Mouse (Mus musculus) liver, postnatal 0 days (tissue): ENCODE measurements around the gene Tmed8. TPM values are rescaled to one million over a fixed set of nuclear protein-coding genes. Genes with fewer than 3 reads are reported as not detected.

ENCODE experiments used
- ATAC-seq: fragments of 200-750 bp; cut with Nextera tagmentation; 2 replicates; pipeline ENCODE4 v1.8.0; 2017; ENCODE audit warnings: mild to moderate bottlenecking, moderate library complexity
- DNase-seq: peaks from one replicate; pipeline ENCODE4 v3.0.0-alpha.2; 2016
- H3K27ac ChIP-seq: fragments of 300-500 bp; sonication (generic); 2 replicates; pipeline ENCODE4 v1.5.1; 2014; ENCODE audit warnings: antibody characterized with exemption, moderate library complexity, mild to moderate bottlenecking, low read depth
- H3K27me3 ChIP-seq: fragments of 300-500 bp; sonication (generic); 2 replicates; pipeline ENCODE4 v1.6.1; 2014; ENCODE audit warnings: low read length, control low read depth, mixed read lengths; ENCODE audit not compliant: insufficient read depth
- H3K36me3 ChIP-seq: fragments of 300-500 bp; sonication (generic); replicated peaks from 2 replicates; pipeline ENCODE4 v1.6.1; 2014; ENCODE audit warnings: mild to moderate bottlenecking, control low read depth, low read length, moderate library complexity, mixed read lengths; ENCODE audit not compliant: insufficient read depth
- H3K4me1 ChIP-seq: fragments of 300-500 bp; sonication (generic); 2 replicates; pipeline ENCODE4 v1.6.1; 2014; ENCODE audit warnings: antibody characterized with exemption, mild to moderate bottlenecking, control low read depth; ENCODE audit not compliant: insufficient read depth
- H3K4me2 ChIP-seq: fragments of 300-500 bp; sonication (generic); 2 replicates; pipeline ENCODE4 v1.6.1; 2014; ENCODE audit warnings: low read depth, mild to moderate bottlenecking, low read length, moderate library complexity, mixed read lengths
- H3K4me3 ChIP-seq: fragments of 300-500 bp; sonication (generic); 2 replicates; pipeline ENCODE4 v1.5.1; 2014; ENCODE audit warnings: low read depth, low read length
- H3K9ac ChIP-seq: fragments of 300-500 bp; sonication (generic); replicated peaks from 2 replicates; pipeline ENCODE4 v1.6.1; 2014; ENCODE audit warnings: mild to moderate bottlenecking, moderate library complexity
- H3K9me3 ChIP-seq: fragments of 300-500 bp; sonication (generic); 2 replicates; pipeline ENCODE4 v1.6.1; 2016; ENCODE audit warnings: mild to moderate bottlenecking, control low read depth, low read length, mixed read lengths
- CTCF ChIP-seq: sonication (generic); IDR thresholded peaks from 2 replicates; pipeline ENCODE4 v1.5.1; 2016; ENCODE audit warnings: antibody characterized with exemption, low read depth
- EP300 ChIP-seq: IDR thresholded peaks from 2 replicates; pipeline ENCODE4 v1.6.1; 2016; ENCODE audit warnings: antibody characterized with exemption, low read depth, mild to moderate bottlenecking
- WGBS: fragments of 180-500 bp; shearing (Covaris S2); extraction: QIAGEN DNeasy Blood & Tissue Kit; methylation state at CpG from one replicate; pipeline ENCODE4 v1.1.7; 2014; ENCODE audit not compliant: insufficient replicate concordance; 5-methylcytosine and 5-hydroxymethylcytosine counted together
- polyA plus RNA-seq: library from polyadenylated mRNA; unstranded; fragments of >200 nt; fragmentation: Nextera tagmentation; extraction: Ambion mirVana; gene quantifications from 2 replicates; pipeline ENCODE4 v1.2.1, GENCODE M21; 2015

The Tmed8 gene
- 0.36 and 0.42 TPM in 2 replicates for polyA plus RNA-seq

GRCm38 (mm10) chr12:87199973-87200586 lies at the start of gene Tmed8:
TSS of gene Tmed8 (minus strand) at chr12:87200454.
- DNase-seq: peak; percentile 76
- under 1% methylated on average over 64 of the region's 70 CpGs for WGBS
- 0 out of 2 replicates have a peak, but pooled peaks cover 4% of the 10 kb centered on the region for H3K27me3 ChIP-seq

GRCm38 (mm10) chr12:87238632-87239031 lies 38.4 kb upstream of the Tmed8 start, which contains the start of gene Noxred1:
TSS of gene Noxred1 (minus strand) at chr12:87238732.
- WGBS: 75% methylated on average over 1 of the region's 1 CpGs

More at GRCm38 (mm10) chr12:87199973-87200586, at the start of gene Tmed8:
- Histone ChIP-seq H3K4me2 (peak within 1 kb of the TSS; percentile 97), H3K36me3 (no peaks in the 10 kb centered on the region), H3K9ac (peak within 1 kb of the TSS; percentile 83), H3K27ac (0 out of 2 replicates have a peak within 1 kb of the TSS, but pooled peaks have one; percentile 34), H3K4me1 (peaks cover 3% of the 10 kb centered on the region; the same call in 1 of the 2 replicates), H3K4me3 (peak within 1 kb of the TSS; percentile 87), H3K9me3 (no peaks in the 10 kb centered on the region)
- ATAC-seq: peak; percentile 93
- no peak for TF ChIP-seq CTCF
- no peak for TF ChIP-seq EP300

DNA sequence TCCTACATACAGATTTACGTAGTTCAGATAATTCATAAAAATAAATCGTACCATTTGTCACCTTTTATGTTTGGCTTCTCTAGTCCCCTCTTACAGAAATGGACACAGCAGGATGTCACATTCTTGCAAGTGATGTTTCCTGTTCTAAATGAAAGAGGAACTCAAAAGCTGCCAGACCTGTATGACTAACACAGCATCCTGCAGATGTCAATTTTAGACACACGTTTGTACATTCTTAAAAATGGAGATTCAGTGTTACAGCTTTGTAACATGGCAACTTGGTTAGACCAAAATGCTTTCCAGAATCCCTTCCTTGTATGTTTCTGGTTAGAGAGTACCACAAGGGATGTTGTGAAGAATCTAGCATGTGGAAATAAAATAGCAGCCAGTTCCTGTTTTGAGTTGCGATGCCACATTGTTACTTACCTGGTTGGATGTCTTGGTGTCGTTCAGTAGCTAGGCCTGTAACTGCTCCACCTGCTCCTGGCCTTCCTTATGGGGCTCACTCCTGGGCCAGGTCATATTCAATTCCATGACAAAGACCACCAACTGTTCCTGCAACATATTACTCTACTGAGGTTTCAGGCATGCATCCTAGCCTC lies 36.7 kb upstream of the Tmed8 start:
- ATAC-seq (no peak), DNase-seq (no peak)
- H3K9ac ChIP-seq: no peak overlapping the region
- H3K27ac ChIP-seq: peak overlapping the region; percentile 57
- no peaks in the 10 kb centered on the region for H3K9me3 ChIP-seq
- H3K4me1 ChIP-seq: no peaks in the 10 kb centered on the region
- no peak overlapping the region for H3K4me3 ChIP-seq
- no peaks in the 10 kb centered on the region for H3K27me3 ChIP-seq
- TF ChIP-seq EP300 (no peak), CTCF (no peak)
- H3K4me2 ChIP-seq: no peak overlapping the region
- 41% methylated on average over 5 of the region's 5 CpGs for WGBS
- peaks cover 17% of the 10 kb centered on the region for H3K36me3 ChIP-seq

More at GRCm38 (mm10) chr12:87238632-87239031, 38.4 kb upstream of the Tmed8 start, which contains the start of gene Noxred1:
- H3K27ac ChIP-seq: peak within 1 kb of the TSS; percentile 57; the same call in 1 of the 2 replicates
- no peaks in the 10 kb centered on the region for H3K4me1 ChIP-seq
- H3K4me2 ChIP-seq: no peak within 1 kb of the TSS
- no peaks in the 10 kb centered on the region for H3K9me3 ChIP-seq
- H3K9ac ChIP-seq: no peak within 1 kb of the TSS
- H3K36me3 ChIP-seq: peaks cover 20% of the 10 kb centered on the region
- ATAC-seq (no peak), DNase-seq (no peak)
- TF ChIP-seq CTCF (no peak), EP300 (no peak)
- H3K27me3 ChIP-seq: no peaks in the 10 kb centered on the region
- H3K4me3 ChIP-seq: no peak within 1 kb of the TSS

GRCm38 (mm10) chr12:87230379-87230895 lies 30.2 kb upstream of the Tmed8 start:
- no peak for TF ChIP-seq CTCF
- TF ChIP-seq EP300: no peak
- Histone ChIP-seq H3K4me3 (no peak overlapping the region), H3K4me1 (no peaks in the 10 kb centered on the region), H3K4me2 (no peak overlapping the region), H3K27me3 (no peaks in the 10 kb centered on the region), H3K27ac (no peak overlapping the region), H3K36me3 (no peaks in the 10 kb centered on the region), H3K9ac (no peak overlapping the region), H3K9me3 (peaks cover 2% of the 10 kb centered on the region; the same call in 1 of the 2 replicates)
- DNase-seq: no peak
- no peak for ATAC-seq

DNA sequence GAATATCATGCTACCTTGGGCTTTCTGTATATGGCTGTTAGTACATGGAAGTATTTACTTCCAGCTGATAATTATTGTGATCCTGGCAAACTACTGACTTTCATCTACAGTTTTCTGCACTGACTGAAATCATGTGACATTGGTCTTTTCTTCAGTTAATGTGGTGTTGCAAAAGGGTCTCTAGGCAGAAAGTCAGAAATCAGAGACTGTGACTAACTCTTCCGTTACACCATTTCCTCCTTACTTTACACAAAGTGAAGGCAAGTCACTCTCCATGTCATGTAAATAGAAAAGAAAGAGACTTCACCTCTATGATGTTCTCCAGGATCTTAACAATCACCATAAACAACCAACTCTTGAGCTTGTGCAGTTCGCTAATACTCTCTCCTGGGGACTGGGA lies 29.4 kb upstream of the Tmed8 start:
- peaks cover 4% of the 10 kb centered on the region; the same call in 1 of the 2 replicates for H3K4me1 ChIP-seq
- H3K36me3 ChIP-seq: no peaks in the 10 kb centered on the region
- peaks cover 2% of the 10 kb centered on the region; the same call in 1 of the 2 replicates for H3K9me3 ChIP-seq
- DNase-seq: no peak
- 71% methylated on average over 2 of the region's 2 CpGs for WGBS
- no peak overlapping the region for H3K4me3 ChIP-seq
- H3K9ac ChIP-seq: no peak overlapping the region
- no peak for ATAC-seq
- TF ChIP-seq CTCF (no peak), EP300 (no peak)
- H3K27me3 ChIP-seq: no peaks in the 10 kb centered on the region
- H3K4me2 ChIP-seq: no peak overlapping the region
- no peak overlapping the region for H3K27ac ChIP-seq

DNA sequence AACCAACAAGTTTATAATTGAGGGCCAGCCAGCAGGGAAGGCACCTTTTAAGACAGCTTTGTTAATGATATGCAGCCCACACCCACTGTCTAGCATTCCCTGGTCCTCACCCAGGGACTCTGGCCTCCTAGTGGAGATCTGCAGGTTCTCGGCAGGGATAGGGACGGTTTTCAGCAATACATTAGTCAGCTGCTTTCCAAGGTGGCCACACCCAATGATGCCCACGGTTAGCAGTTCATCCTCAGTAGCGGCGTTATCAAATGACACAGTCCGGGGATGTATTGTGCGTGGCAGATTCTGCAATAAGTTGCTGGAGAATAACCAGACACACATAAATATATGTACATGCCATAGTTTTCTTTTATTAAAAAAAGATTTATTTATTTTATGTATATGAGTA lies 26.5 kb upstream of the Tmed8 start:
- no peaks in the 10 kb centered on the region for H3K36me3 ChIP-seq
- DNase-seq (no peak), ATAC-seq (no peak)
- H3K27ac ChIP-seq: no peak overlapping the region
- H3K4me1 ChIP-seq: peaks cover 4% of the 10 kb centered on the region; the same call in 1 of the 2 replicates
- no peak overlapping the region for H3K4me3 ChIP-seq
- WGBS: 61% methylated on average over 7 of the region's 7 CpGs
- no peaks in the 10 kb centered on the region for H3K27me3 ChIP-seq
- H3K4me2 ChIP-seq: no peak overlapping the region
- no peak; the same call in 1 of the 2 replicates for TF ChIP-seq CTCF
- TF ChIP-seq EP300: no peak
- no peak overlapping the region for H3K9ac ChIP-seq
- H3K9me3 ChIP-seq: peaks cover 2% of the 10 kb centered on the region; the same call in 1 of the 2 replicates
